In genomic region chr6:59028871-59029270, GRCm38 (mm10) we compare ENCODE assay signal across 27 mouse cellular contexts.
"Had no signal": no experiment of that assay in that cellular context is flagged by ENCODE, and none has a peak within 500 bp of the region (broad histone marks: within the 10 kb centered on the region; RNA-seq: fewer than 3 reads in every experiment).

No protein-coding gene starts in this region.

- H3K27ac ChIP-seq: heart, adult 2 months; heart, embryonic 13.5 days; heart, embryonic 15.5 days; hindbrain, embryonic 13.5 days; hindbrain, embryonic 15.5 days; hindbrain, postnatal 0 days; kidney, embryonic 15.5 days; kidney, postnatal 0 days; left cerebral cortex, adult 2 months; limb, embryonic 10.5 days; limb, embryonic 12.5 days; liver, embryonic 13.5 days had no signal

- H3K36me3 ChIP-seq: heart, embryonic 13.5 days; heart, embryonic 15.5 days; hindbrain, embryonic 13.5 days; hindbrain, embryonic 15.5 days; kidney, embryonic 15.5 days; limb, embryonic 10.5 days; limb, embryonic 12.5 days; liver, embryonic 13.5 days had no signal

- H3K9ac ChIP-seq: heart, embryonic 13.5 days; heart, embryonic 15.5 days; hindbrain, embryonic 13.5 days; hindbrain, embryonic 15.5 days; kidney, embryonic 15.5 days; limb, embryonic 12.5 days; liver, embryonic 13.5 days had no signal

- H3K4me1 ChIP-seq: heart, embryonic 15.5 days; limb, embryonic 12.5 days had no signal

- H3K9me3 ChIP-seq: heart, embryonic 13.5 days; heart, embryonic 15.5 days; hindbrain, embryonic 13.5 days; hindbrain, embryonic 15.5 days; kidney, embryonic 15.5 days; limb, embryonic 10.5 days; limb, embryonic 12.5 days; liver, embryonic 13.5 days had no signal

- H3K27me3 ChIP-seq: heart, embryonic 13.5 days; heart, embryonic 15.5 days; hindbrain, embryonic 13.5 days; hindbrain, embryonic 15.5 days; kidney, embryonic 15.5 days; limb, embryonic 12.5 days; liver, embryonic 13.5 days had no signal

- H3K4me3 ChIP-seq: heart, adult 2 months; heart, embryonic 13.5 days; heart, embryonic 15.5 days; hindbrain, embryonic 13.5 days; hindbrain, embryonic 15.5 days; kidney, embryonic 15.5 days; left cerebral cortex, adult 2 months; limb, embryonic 10.5 days; limb, embryonic 12.5 days; liver, embryonic 13.5 days had no signal

- H3K4me2 ChIP-seq: heart, embryonic 11.5 days; heart, embryonic 13.5 days; heart, embryonic 15.5 days; hindbrain, embryonic 13.5 days; hindbrain, embryonic 15.5 days; kidney, embryonic 15.5 days; limb, embryonic 12.5 days; liver, embryonic 11.5 days; liver, embryonic 13.5 days had no signal

- DNase-seq: gastrocnemius, postnatal 14 days; gastrocnemius, postnatal 36 days; heart, adult 11 months; heart, adult 2 months; heart, postnatal 14 days; heart, postnatal 36 days; kidney, adult 11 months; kidney, adult 2 months; kidney, adult 9 months; kidney, postnatal 14 days; kidney, postnatal 36 days; layer of hippocampus, adult 9-11 months; liver; liver, embryonic 13.5 days had no signal

- ATAC-seq: hindbrain, postnatal 0 days; intestine, embryonic 16.5 days had no signal
